Comparison of ENCODE assay signal across 8 mouse cellular contexts in the genomic region with DNA sequence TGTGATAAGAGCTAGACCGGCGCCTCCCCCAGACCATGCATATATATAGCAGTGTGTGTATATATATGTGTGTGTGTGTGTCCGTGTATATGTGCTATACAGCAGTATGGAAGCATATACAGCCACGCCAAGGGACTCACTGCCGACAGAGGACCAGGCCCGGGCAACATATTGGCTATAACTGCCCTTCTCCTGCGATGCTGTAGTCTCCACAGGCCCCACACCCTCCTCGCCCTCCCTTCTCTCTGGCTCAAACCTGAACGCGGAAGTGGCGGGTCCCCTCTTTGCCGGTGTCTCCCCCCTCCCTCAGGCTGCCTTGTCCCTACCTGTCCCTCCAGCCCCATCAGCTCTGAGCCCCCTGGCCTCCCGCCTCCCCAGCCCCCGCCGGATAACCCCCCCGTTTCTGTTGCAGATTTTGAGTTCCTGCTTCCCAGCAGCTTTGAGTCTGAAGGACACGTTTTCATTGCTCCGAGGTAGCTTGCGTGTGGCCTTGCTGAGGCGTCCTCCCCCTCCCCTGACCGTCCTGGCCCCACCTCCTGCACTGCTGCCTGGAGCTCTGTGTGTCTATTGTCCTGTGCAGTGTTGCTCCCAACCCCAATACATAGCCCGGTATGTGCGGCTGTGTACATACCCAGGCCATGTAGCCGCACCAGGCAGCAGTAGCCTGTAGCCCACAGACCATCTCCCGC. TPM values are rescaled to one million over a fixed set of nuclear protein-coding genes. Genes with fewer than 3 reads are reported as not detected.
DNase-seq lines count a peak whose midpoint lies in the region; ATAC-seq lines count a peak whose summit lies in the region.

No protein-coding gene starts in this region.

- DNase-seq in ovary, postnatal 36 days (ENCODE audit: low spot score), result peak; percentile 63
- no peak for DNase-seq in ovary, postnatal 14 days (ENCODE audit: low spot score)
- no peak for DNase-seq in liver, embryonic 11.5 days (ENCODE audit: low spot score)
- DNase-seq in left cerebral cortex, postnatal 4 days, result no peak
- DNase-seq in urinary bladder, postnatal 14 days (ENCODE audit: low spot score), result no peak
- DNase-seq in kidney, adult 9 months, result no peak

- intact Hi-C loops in left cerebral cortex, postnatal 4 days (cut with DNase I), result no loop called here

- no peaks in the 10 kb centered on the region for H3K36me3 ChIP-seq in forebrain, embryonic 12.5 days (replicated peaks)
- H3K36me3 ChIP-seq in liver, embryonic 11.5 days (ENCODE audit: control insufficient read depth, insufficient read depth, low read length), result no peaks in the 10 kb centered on the region
- no peaks in the 10 kb centered on the region for H3K36me3 ChIP-seq in stomach, embryonic 14.5 days (ENCODE audit: control insufficient read depth, insufficient read depth, low read length)

- H3K9me3 ChIP-seq in forebrain, embryonic 12.5 days, result no peaks in the 10 kb centered on the region
- H3K9me3 ChIP-seq in liver, embryonic 11.5 days (ENCODE audit: control insufficient read depth, low read length), result no peaks in the 10 kb centered on the region
- H3K9me3 ChIP-seq in stomach, embryonic 14.5 days (ENCODE audit: control insufficient read depth, low read depth, low read length), result no peaks in the 10 kb centered on the region

- peak overlapping the region; percentile 12 for H3K9ac ChIP-seq in forebrain, embryonic 12.5 days
- 0 out of 2 replicates have a peak overlapping the region, but pooled peaks have one; percentile 6 for H3K9ac ChIP-seq in liver, embryonic 11.5 days (ENCODE audit: low read depth, low read length)
- 0 out of 2 replicates have a peak overlapping the region, but pooled peaks have one; percentile 6 for H3K9ac ChIP-seq in stomach, embryonic 14.5 days (replicated peaks; ENCODE audit: low read depth, low read length)

- peaks cover 32% of the 10 kb centered on the region for H3K27me3 ChIP-seq in forebrain, embryonic 12.5 days
- H3K27me3 ChIP-seq in liver, embryonic 11.5 days (replicated peaks; ENCODE audit: control insufficient read depth, insufficient read depth, low read length), result peaks cover 28% of the 10 kb centered on the region
- 0 out of 2 replicates have a peak, but pooled peaks cover 8% of the 10 kb centered on the region for H3K27me3 ChIP-seq in stomach, embryonic 14.5 days (ENCODE audit: control insufficient read depth, insufficient read depth, low read length)

- H3K4me1 ChIP-seq in forebrain, embryonic 12.5 days, result peaks cover 36% of the 10 kb centered on the region
- peaks cover 11% of the 10 kb centered on the region for H3K4me1 ChIP-seq in liver, embryonic 11.5 days (replicated peaks; ENCODE audit: control insufficient read depth, insufficient read depth, low read length)
- peaks cover 13% of the 10 kb centered on the region for H3K4me1 ChIP-seq in stomach, embryonic 14.5 days (ENCODE audit: control insufficient read depth, insufficient read depth, low read length)

- H3K4me3 ChIP-seq in forebrain, embryonic 12.5 days (replicated peaks), result 0 out of 2 replicates have a peak overlapping the region, but pooled peaks have one; percentile 4
- H3K4me3 ChIP-seq in liver, embryonic 11.5 days (ENCODE audit: low read depth, low read length), result 0 out of 2 replicates have a peak overlapping the region, but pooled peaks have one; percentile 2
- 0 out of 2 replicates have a peak overlapping the region, but pooled peaks have one; percentile 5 for H3K4me3 ChIP-seq in stomach, embryonic 14.5 days (ENCODE audit: low read depth, low read length)

- H3K4me2 ChIP-seq in forebrain, embryonic 12.5 days, result peak overlapping the region; percentile 44
- H3K4me2 ChIP-seq in liver, embryonic 11.5 days, result peak overlapping the region; percentile 40
- H3K4me2 ChIP-seq in stomach, embryonic 14.5 days (replicated peaks; ENCODE audit: low read depth, low read length), result peak overlapping the region; percentile 42

- 20% methylated on average over 24 of the region's 25 CpGs for WGBS in forebrain, embryonic 12.5 days
- 23% methylated on average over 25 of the region's 25 CpGs for WGBS in liver, embryonic 11.5 days
- 20% methylated on average over 24 of the region's 25 CpGs for WGBS in stomach, embryonic 14.5 days

- peak; percentile 45; the same call in 1 of the 2 replicates for ATAC-seq in forebrain, embryonic 12.5 days (ENCODE audit: low FRiP score)
- ATAC-seq in liver, embryonic 11.5 days (replicated peaks; ENCODE audit: low FRiP score), result no peak
- ATAC-seq in stomach, embryonic 14.5 days (ENCODE audit: insufficient number of reproducible peaks, insufficient read depth, low FRiP score, low read depth), result peak; percentile 69

- no peak overlapping the region for H3K27ac ChIP-seq in forebrain, embryonic 12.5 days
- H3K27ac ChIP-seq in liver, embryonic 11.5 days (ENCODE audit: low read depth, low read length), result no peak overlapping the region
- H3K27ac ChIP-seq in stomach, embryonic 14.5 days (ENCODE audit: low read length), result peak overlapping the region; percentile 44; the same call in 1 of the 2 replicates

RNA-seq across cellular contexts. Expression of a gene that starts 11.9 kb away (rescaled TPM):
- 43.3 and 45.0 TPM in 2 replicates for polyA plus RNA-seq in forebrain, embryonic 12.5 days (2016; fragmentation: Nextera tagmentation; extraction: Ambion mirVana)
- 35.4 and 35.9 TPM in 2 replicates for polyA plus RNA-seq in liver, embryonic 11.5 days (2014; fragmentation: Nextera tagmentation; extraction: Ambion mirVana)
- 45.9 and 46.6 TPM in 2 replicates for polyA plus RNA-seq in stomach, embryonic 14.5 days (2014; fragmentation: Nextera tagmentation; extraction: Ambion mirVana)
- total RNA-seq in left cerebral cortex, postnatal 4 days (2021), result 10 to 100 TPM; 29.4 to 30.4 TPM

RNA-seq across cellular contexts. Expression of a gene that starts 20.1 kb away (rescaled TPM):
- polyA plus RNA-seq in forebrain, embryonic 12.5 days (2016; fragmentation: Nextera tagmentation; extraction: Ambion mirVana), result 17.7 and 18.9 TPM in 2 replicates
- 28.9 and 31.0 TPM in 2 replicates for polyA plus RNA-seq in liver, embryonic 11.5 days (2014; fragmentation: Nextera tagmentation; extraction: Ambion mirVana)
- 23.8 and 29.2 TPM in 2 replicates for polyA plus RNA-seq in stomach, embryonic 14.5 days (2014; fragmentation: Nextera tagmentation; extraction: Ambion mirVana)
- total RNA-seq in left cerebral cortex, postnatal 4 days (2021), result 10 to 100 TPM; 25.6 to 28.4 TPM

RNA-seq across cellular contexts. Expression of a gene that starts 20.2 kb away (rescaled TPM):
- 43.1 and 46.3 TPM in 2 replicates for polyA plus RNA-seq in forebrain, embryonic 12.5 days (2016; fragmentation: Nextera tagmentation; extraction: Ambion mirVana)
- 26.5 and 31.3 TPM in 2 replicates for polyA plus RNA-seq in liver, embryonic 11.5 days (2014; fragmentation: Nextera tagmentation; extraction: Ambion mirVana)
- polyA plus RNA-seq in stomach, embryonic 14.5 days (2014; fragmentation: Nextera tagmentation; extraction: Ambion mirVana), result 44.7 and 46.0 TPM in 2 replicates
- total RNA-seq in left cerebral cortex, postnatal 4 days (2021), result 10 to 100 TPM; 35.2 to 38.5 TPM

RNA-seq across cellular contexts. Expression of a gene that starts 25.2 kb away (rescaled TPM):
- 1.0 and 2.2 TPM in 2 replicates for polyA plus RNA-seq in forebrain, embryonic 12.5 days (2016; fragmentation: Nextera tagmentation; extraction: Ambion mirVana)
- 0.10 and 0.35 TPM in 2 replicates for polyA plus RNA-seq in liver, embryonic 11.5 days (2014; fragmentation: Nextera tagmentation; extraction: Ambion mirVana)
- polyA plus RNA-seq in stomach, embryonic 14.5 days (2014; fragmentation: Nextera tagmentation; extraction: Ambion mirVana), result 0.52 and 0.74 TPM in 2 replicates
- total RNA-seq in left cerebral cortex, postnatal 4 days (2021), result 1 to 10 TPM; 3.9 to 4.7 TPM

RNA-seq across cellular contexts. Expression of a gene that starts 29.5 kb away (rescaled TPM):
- polyA plus RNA-seq in forebrain, embryonic 12.5 days (2016; fragmentation: Nextera tagmentation; extraction: Ambion mirVana), result 40.0 and 45.7 TPM in 2 replicates
- 31.2 and 37.0 TPM in 2 replicates for polyA plus RNA-seq in liver, embryonic 11.5 days (2014; fragmentation: Nextera tagmentation; extraction: Ambion mirVana)
- polyA plus RNA-seq in stomach, embryonic 14.5 days (2014; fragmentation: Nextera tagmentation; extraction: Ambion mirVana), result 53.6 and 54.1 TPM in 2 replicates
- 10 to 100 TPM; 24.9 to 25.4 TPM for total RNA-seq in left cerebral cortex, postnatal 4 days (2021)
